Mouse (Mus musculus): ENCODE measurements around the gene Bcl11b. TPM values are rescaled to one million over a fixed set of nuclear protein-coding genes. Genes with fewer than 3 reads are reported as not detected.

The Bcl11b gene
- total RNA-seq, 2 experiments from 2014 or later: not detected

DNA sequence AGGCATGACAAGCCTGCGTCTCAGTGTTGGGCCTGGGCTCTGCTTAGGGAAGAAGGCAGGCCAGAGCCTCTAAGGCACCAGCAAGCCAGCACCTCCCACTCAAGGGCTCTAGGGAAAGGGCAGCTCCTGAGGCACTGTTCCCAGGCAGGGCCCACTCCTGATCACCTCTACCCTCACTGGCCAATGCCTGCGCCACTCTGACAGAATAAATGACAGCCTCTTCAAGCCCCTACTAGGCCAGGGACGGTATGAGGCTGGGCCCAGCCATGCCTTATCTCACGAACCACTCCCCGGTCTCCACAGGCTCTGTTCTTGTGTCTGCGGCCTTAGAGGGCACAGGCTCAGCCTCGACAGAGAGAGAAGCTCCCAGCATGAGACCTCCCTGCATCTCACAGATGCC is 61.3 kb downstream of the Bcl11b start:
- ATAC-seq (replicated peaks; ENCODE audit: low FRiP score, poor library complexity, severe bottlenecking): no peak

DNA sequence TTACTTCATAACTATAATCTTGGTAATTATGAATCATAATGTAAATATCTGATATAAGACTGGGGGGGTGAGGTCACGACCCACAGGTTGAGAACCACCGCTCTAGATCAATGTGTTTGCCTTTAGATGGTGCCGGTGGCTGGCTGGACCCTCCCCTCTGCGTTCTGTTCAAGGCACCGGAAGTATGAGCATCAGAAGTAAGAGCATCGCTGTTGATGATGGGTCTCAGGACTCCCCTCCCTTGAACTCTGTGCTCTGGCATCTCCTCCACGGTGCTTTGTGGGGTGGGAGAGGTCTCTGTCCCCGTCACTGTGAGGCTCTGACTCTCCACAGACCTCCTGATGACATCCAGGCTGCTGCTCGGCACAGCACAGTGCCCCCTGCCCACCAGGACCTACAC is 62.6 kb downstream of the Bcl11b start:
- ATAC-seq (replicated peaks; ENCODE audit: low FRiP score, poor library complexity, severe bottlenecking): no peak

DNA sequence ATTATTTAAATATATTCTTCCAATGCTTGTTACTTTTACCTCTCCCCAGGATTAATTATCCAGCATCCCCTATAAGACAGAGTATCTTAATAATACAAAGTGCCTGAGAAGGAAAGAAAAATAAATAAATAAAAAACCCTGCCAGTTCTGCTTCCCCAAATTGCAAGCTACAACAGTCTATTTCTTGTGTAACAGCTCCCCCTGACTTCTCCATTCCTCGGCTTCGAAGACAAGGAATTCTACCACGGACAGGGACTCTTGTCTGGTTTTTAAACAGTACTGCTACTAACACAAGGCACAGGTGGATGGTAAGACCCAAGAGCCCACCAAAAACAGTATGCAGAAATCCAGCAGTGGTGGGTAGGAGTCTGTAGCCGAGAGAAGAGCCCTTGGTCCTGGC is 64.2 kb downstream of the Bcl11b start:
- ATAC-seq (replicated peaks; ENCODE audit: low FRiP score, poor library complexity, severe bottlenecking): no peak

DNA sequence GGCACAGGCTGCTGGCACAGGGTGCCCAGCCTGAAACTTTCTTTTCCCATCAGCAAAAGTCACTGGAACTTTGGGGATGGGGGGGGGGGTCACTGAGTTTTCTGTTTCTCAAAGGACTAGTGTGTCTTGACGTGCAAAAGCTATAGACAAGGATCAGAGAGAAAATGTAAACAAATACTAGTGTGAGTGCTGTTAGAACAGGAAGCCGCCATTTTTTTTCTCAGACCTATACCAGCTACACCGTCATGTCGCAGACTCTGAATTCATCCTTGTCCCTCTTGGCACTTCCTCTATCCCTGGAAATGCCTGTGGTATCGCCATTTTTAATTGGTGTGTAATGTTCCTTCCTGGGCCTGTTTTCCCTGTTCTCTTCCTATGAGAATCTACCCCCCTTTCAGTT is 66.4 kb downstream of the Bcl11b start:
- ATAC-seq (replicated peaks; ENCODE audit: low FRiP score, poor library complexity, severe bottlenecking): no peak

- no peak for ATAC-seq (replicated peaks; ENCODE audit: low FRiP score, poor library complexity, severe bottlenecking)
Observed at GRCm38 (mm10) chr12:107936406-107936805, 67.0 kb downstream of the Bcl11b start.

DNA sequence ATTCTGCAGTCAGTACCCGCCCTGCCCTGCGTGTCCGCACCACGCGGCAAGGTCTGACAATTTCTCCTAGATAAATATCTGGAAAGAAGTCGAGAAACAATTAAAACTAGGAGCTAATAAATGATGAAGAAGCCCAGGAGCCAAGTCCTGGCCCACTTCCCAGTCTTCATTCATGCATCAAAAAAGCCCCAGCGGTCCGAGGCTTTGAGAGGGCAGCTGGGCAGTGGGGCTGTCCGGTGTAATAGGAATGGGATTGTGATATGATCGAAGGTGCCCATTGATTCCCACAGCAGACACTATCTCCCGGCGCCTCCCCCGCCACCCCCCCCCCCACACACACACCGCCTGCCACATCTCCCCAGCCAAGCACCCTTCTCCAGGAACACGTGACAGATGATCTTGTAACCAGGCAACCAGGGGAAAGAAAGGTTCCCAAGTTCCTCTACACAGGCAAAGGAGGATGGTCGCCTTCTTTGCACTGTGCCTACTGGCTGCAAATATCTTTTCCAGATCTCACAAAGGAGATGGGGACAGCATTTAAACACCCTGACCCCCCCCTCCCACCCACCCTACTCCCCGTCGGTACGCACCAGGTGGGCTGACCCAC is 68.5 kb downstream of the Bcl11b start:
- ATAC-seq (replicated peaks; ENCODE audit: low FRiP score, poor library complexity, severe bottlenecking): no peak

DNA sequence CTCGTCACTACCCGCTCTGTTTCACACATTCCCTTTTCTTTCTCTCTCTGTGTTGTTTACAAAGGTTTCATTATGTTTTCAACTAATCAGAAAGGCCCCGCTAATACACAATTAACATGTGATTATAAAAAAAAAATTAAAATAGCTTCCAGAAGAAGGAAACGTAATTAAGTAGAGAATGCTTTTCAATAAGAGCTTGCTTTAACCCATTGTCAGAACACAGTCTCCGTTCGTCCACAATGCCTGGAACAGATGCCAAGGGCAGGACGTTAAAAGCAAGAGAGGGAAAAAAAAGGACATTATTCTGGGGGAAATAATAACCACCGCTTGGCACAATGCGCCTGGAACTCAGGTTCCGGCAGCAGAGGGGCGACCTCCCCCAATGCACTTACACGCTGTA is 71.3 kb downstream of the Bcl11b start:
- no peak for ATAC-seq (replicated peaks; ENCODE audit: low FRiP score, poor library complexity, severe bottlenecking)

GRCm38 (mm10) chr12:107931476-107931875 is 71.9 kb downstream of the Bcl11b start:
- ATAC-seq (replicated peaks; ENCODE audit: low FRiP score, poor library complexity, severe bottlenecking): no peak

- no peak for ATAC-seq (replicated peaks; ENCODE audit: low FRiP score, poor library complexity, severe bottlenecking)
Observed at GRCm38 (mm10) chr12:107930611-107931350, 72.6 kb downstream of the Bcl11b start.

DNA sequence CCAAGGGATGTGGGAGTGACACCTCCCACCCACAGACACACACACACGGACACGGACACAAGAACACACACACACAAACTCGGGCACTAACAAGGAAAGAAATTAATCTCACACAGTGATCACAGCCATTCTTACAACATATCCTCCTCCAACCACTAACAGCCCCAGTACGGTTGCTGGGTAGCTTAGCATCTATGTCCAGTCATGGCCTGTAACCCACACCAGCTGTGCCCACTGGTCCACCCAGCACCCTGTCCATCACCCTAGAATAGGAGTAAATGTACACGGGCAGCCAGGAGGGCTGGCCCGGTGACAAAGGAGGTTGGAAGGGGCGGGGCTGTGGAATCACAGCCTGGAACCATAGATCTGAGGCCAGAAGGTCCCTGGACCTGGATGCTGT is 74.5 kb downstream of the Bcl11b start:
- no peak for ATAC-seq (replicated peaks; ENCODE audit: low FRiP score, poor library complexity, severe bottlenecking)

- ATAC-seq (replicated peaks; ENCODE audit: low FRiP score, poor library complexity, severe bottlenecking): no peak
Observed at GRCm38 (mm10) chr12:107928464-107928901, 74.9 kb downstream of the Bcl11b start.

GRCm38 (mm10) chr12:107927961-107928431 is 75.4 kb downstream of the Bcl11b start:
- no peak for ATAC-seq (replicated peaks; ENCODE audit: low FRiP score, poor library complexity, severe bottlenecking)

GRCm38 (mm10) chr12:107926074-107926855 is 77.1 kb downstream of the Bcl11b start:
- ATAC-seq (replicated peaks; ENCODE audit: low FRiP score, poor library complexity, severe bottlenecking): no peak

DNA sequence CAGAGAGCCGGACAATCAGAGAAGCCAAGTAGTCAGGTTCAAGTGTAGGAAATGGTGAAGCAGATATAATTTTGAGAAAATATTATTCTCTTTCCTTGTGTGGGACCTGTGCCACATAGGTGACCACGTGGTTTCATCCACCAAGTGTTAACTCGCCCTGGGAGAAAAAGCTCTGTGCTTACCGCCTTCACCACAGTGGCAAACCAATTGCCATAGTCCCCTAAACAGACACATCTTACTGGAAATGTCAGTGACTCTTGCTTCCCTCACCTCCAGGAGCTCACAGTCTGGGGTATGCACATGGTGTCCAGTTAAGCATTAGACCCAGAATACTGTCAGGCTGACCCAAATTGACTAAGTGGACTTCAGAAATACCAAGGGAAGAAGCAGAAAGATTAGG is 78.7 kb downstream of the Bcl11b start:
- no peak for ATAC-seq (replicated peaks; ENCODE audit: low FRiP score, poor library complexity, severe bottlenecking)

- no peak for ATAC-seq (replicated peaks; ENCODE audit: low FRiP score, poor library complexity, severe bottlenecking)
Observed at GRCm38 (mm10) chr12:107923963-107924362, 79.4 kb downstream of the Bcl11b start.

GRCm38 (mm10) chr12:107922180-107922579 is 81.2 kb downstream of the Bcl11b start:
- ATAC-seq (replicated peaks; ENCODE audit: low FRiP score, poor library complexity, severe bottlenecking): no peak

DNA sequence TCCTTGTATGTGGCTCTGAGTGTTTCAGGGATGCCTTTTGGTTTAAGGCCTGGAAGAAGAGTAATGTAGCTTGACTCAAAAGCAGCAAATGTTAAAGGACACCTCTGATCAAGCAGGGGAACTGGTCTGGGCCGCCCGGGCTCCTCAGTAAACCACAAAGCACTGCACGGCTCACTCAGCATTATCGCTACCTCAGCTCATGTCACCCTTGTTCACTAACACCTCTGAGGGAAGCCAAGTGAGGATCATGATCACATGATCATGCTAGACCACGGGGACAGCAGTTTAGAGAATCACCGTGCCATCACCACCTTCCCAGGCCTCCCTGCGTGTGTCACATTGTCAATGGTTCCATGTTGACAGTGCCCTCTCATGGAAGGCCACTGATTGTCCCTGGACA is 81.8 kb downstream of the Bcl11b start:
- ATAC-seq (replicated peaks; ENCODE audit: low FRiP score, poor library complexity, severe bottlenecking): no peak

GRCm38 (mm10) chr12:107921154-107921553 is 82.2 kb downstream of the Bcl11b start:
- ATAC-seq (replicated peaks; ENCODE audit: low FRiP score, poor library complexity, severe bottlenecking): no peak

DNA sequence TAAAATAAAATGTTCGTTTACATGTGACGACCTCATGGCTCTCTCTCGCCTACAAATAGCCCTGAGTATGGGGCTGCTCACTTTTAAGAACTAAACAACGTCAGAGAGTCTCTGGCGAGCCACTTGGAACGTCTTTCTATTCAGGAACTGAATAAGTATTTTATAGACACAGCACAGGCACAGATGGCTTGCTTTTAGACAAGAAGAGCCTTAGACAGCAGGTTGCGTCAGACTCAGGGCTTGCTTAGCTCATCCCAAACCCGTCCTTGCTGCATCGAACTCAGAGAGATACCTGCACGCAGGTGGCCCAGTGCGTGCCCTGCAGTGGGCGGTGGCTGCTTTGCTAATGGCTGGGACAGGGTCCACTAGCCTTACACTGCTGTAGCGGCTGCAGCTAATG is 82.7 kb downstream of the Bcl11b start:
- ATAC-seq (replicated peaks; ENCODE audit: low FRiP score, poor library complexity, severe bottlenecking): no peak

GRCm38 (mm10) chr12:107920076-107920475 is 83.3 kb downstream of the Bcl11b start:
- no peak for ATAC-seq (replicated peaks; ENCODE audit: low FRiP score, poor library complexity, severe bottlenecking)

GRCm38 (mm10) chr12:107918779-107919178 is 84.6 kb downstream of the Bcl11b start:
- ATAC-seq (replicated peaks; ENCODE audit: low FRiP score, poor library complexity, severe bottlenecking): no peak
